Mouse (Mus musculus) limb, embryonic 15.5 days (tissue): ENCODE data around the gene Me3. TPM values are rescaled to one million over a fixed set of nuclear protein-coding genes. Genes with fewer than 3 reads are reported as not detected.

Experiments used
- ATAC-seq: fragments of 200-750 bp; cut with Nextera tagmentation; 2 replicates; pipeline ENCODE4 v1.8.0; 2017; ENCODE audit warnings: low read depth, moderate TSS enrichment; ENCODE audit not compliant: insufficient number of reproducible peaks, low FRiP score, low TSS enrichment
- H3K27ac ChIP-seq: fragments of 300-500 bp; sonication (generic); 2 replicates; pipeline ENCODE4 v1.5.1; 2015; ENCODE audit warnings: moderate library complexity, mild to moderate bottlenecking, inconsistent platforms
- H3K27me3 ChIP-seq: fragments of 300-500 bp; sonication (generic); 2 replicates; pipeline ENCODE4 v1.6.1; 2015; ENCODE audit warnings: inconsistent platforms
- H3K36me3 ChIP-seq: fragments of 300-500 bp; sonication (generic); 2 replicates; pipeline ENCODE4 v1.6.1; 2015; ENCODE audit warnings: inconsistent platforms
- H3K4me1 ChIP-seq: fragments of 300-500 bp; sonication (generic); 2 replicates; pipeline ENCODE4 v1.6.1; 2015; ENCODE audit warnings: inconsistent platforms
- H3K4me2 ChIP-seq: fragments of 300-500 bp; sonication (generic); 2 replicates; pipeline ENCODE4 v1.6.1; 2015; ENCODE audit warnings: mild to moderate bottlenecking, inconsistent platforms
- H3K4me3 ChIP-seq: fragments of 300-500 bp; sonication (generic); 2 replicates; pipeline ENCODE4 v1.5.1; 2015; ENCODE audit warnings: mild to moderate bottlenecking, inconsistent platforms
- H3K9ac ChIP-seq: fragments of 300-500 bp; sonication (generic); 2 replicates; pipeline ENCODE4 v1.6.1; 2015; ENCODE audit warnings: inconsistent platforms
- H3K9me3 ChIP-seq: fragments of 300-500 bp; sonication (generic); 2 replicates; pipeline ENCODE4 v1.6.1; 2016; ENCODE audit warnings: inconsistent platforms
- WGBS: fragments of 180-500 bp; shearing (Covaris S2); methylation state at CpG from one replicate; pipeline ENCODE4 v1.1.7; 2015; 5-methylcytosine and 5-hydroxymethylcytosine counted together
- polyA plus RNA-seq: library from polyadenylated mRNA; unstranded; fragments of >200 nt; fragmentation: Nextera tagmentation; extraction: Ambion mirVana; gene quantifications from 2 replicates; pipeline ENCODE4 v1.2.1, GENCODE M21; 2015

Me3 gene
- polyA plus RNA-seq, result 1.7 and 2.0 TPM in 2 replicates

- no peaks in the 10 kb centered on the region for H3K9me3 ChIP-seq
- peak within 1 kb of the TSS; percentile 100 for H3K4me2 ChIP-seq
- peak within 1 kb of the TSS; percentile 58 for H3K4me3 ChIP-seq
- WGBS, result 6% methylated on average over 49 of the region's 49 CpGs
- H3K9ac ChIP-seq, result peak within 1 kb of the TSS; percentile 58
- no peak within 1 kb of the TSS for H3K27ac ChIP-seq
- peaks cover 10% of the 10 kb centered on the region for H3K4me1 ChIP-seq
- ATAC-seq, result peak; percentile 19; the same call in 1 of the 2 replicates
- no peaks in the 10 kb centered on the region for H3K27me3 ChIP-seq
- no peaks in the 10 kb centered on the region for H3K36me3 ChIP-seq
Measured at GRCm38 (mm10) chr7:89632342-89633251, at the start of gene Me3. Gene Me3, plus strand, starts transcription at chr7:89632392.

- H3K36me3 ChIP-seq, result no peaks in the 10 kb centered on the region
- no peak overlapping the region for H3K4me3 ChIP-seq
- H3K27ac ChIP-seq, result no peak overlapping the region
- no peak for ATAC-seq
- 63% methylated on average over 5 of the region's 5 CpGs for WGBS
- no peaks in the 10 kb centered on the region for H3K9me3 ChIP-seq
- no peaks in the 10 kb centered on the region for H3K4me1 ChIP-seq
- H3K4me2 ChIP-seq, result no peak overlapping the region
- H3K27me3 ChIP-seq, result no peaks in the 10 kb centered on the region
- no peak overlapping the region for H3K9ac ChIP-seq
Measured at GRCm38 (mm10) chr7:89590039-89590438, 42.2 kb upstream of the Me3 start.

- WGBS, result 84% methylated on average over 3 of the region's 3 CpGs
- ATAC-seq, result no peak
- H3K27me3 ChIP-seq, result no peaks in the 10 kb centered on the region
- H3K9ac ChIP-seq, result no peak overlapping the region
- H3K36me3 ChIP-seq, result no peaks in the 10 kb centered on the region
- no peak overlapping the region for H3K4me3 ChIP-seq
- H3K9me3 ChIP-seq, result no peaks in the 10 kb centered on the region
- no peak overlapping the region for H3K4me2 ChIP-seq
- no peaks in the 10 kb centered on the region for H3K4me1 ChIP-seq
- no peak overlapping the region for H3K27ac ChIP-seq
Measured at GRCm38 (mm10) chr7:89590542-89591251, 41.5 kb upstream of the Me3 start.

- Histone ChIP-seq H3K4me1 (no peaks in the 10 kb centered on the region), H3K4me3 (no peak overlapping the region), H3K9ac (no peak overlapping the region), H3K27me3 (no peaks in the 10 kb centered on the region), H3K4me2 (no peak overlapping the region), H3K36me3 (no peaks in the 10 kb centered on the region), H3K9me3 (no peaks in the 10 kb centered on the region), H3K27ac (no peak overlapping the region)
- no peak for ATAC-seq
- WGBS, result 88% methylated on average over 2 of the region's 2 CpGs
Measured at GRCm38 (mm10) chr7:89595813-89596212, 36.4 kb upstream of the Me3 start.

GRCm38 (mm10) chr7:89605589-89606536 is 26.3 kb upstream of the Me3 start:
- no peak for ATAC-seq
- Histone ChIP-seq H3K9ac (no peak overlapping the region), H3K4me1 (no peaks in the 10 kb centered on the region), H3K27me3 (no peaks in the 10 kb centered on the region), H3K4me2 (no peak overlapping the region), H3K27ac (no peak overlapping the region), H3K36me3 (no peaks in the 10 kb centered on the region), H3K9me3 (no peaks in the 10 kb centered on the region), H3K4me3 (no peak overlapping the region)
- WGBS, result 56% methylated on average over 8 of the region's 8 CpGs

GRCm38 (mm10) chr7:89607329-89607728 is 24.9 kb upstream of the Me3 start:
- H3K9ac ChIP-seq, result no peak overlapping the region
- H3K27me3 ChIP-seq, result no peaks in the 10 kb centered on the region
- WGBS, result 90% methylated on average over 6 of the region's 6 CpGs
- H3K4me3 ChIP-seq, result no peak overlapping the region
- no peaks in the 10 kb centered on the region for H3K4me1 ChIP-seq
- H3K4me2 ChIP-seq, result no peak overlapping the region
- H3K36me3 ChIP-seq, result no peaks in the 10 kb centered on the region
- no peak overlapping the region for H3K27ac ChIP-seq
- ATAC-seq, result no peak
- H3K9me3 ChIP-seq, result no peaks in the 10 kb centered on the region

- H3K4me3 ChIP-seq, result no peak overlapping the region
- no peak overlapping the region for H3K27ac ChIP-seq
- H3K4me2 ChIP-seq, result no peak overlapping the region
- WGBS, result 72% methylated on average over 7 of the region's 7 CpGs
- H3K27me3 ChIP-seq, result no peaks in the 10 kb centered on the region
- no peak overlapping the region for H3K9ac ChIP-seq
- no peaks in the 10 kb centered on the region for H3K4me1 ChIP-seq
- H3K9me3 ChIP-seq, result no peaks in the 10 kb centered on the region
- no peaks in the 10 kb centered on the region for H3K36me3 ChIP-seq
- no peak for ATAC-seq
Measured at GRCm38 (mm10) chr7:89611236-89611635, 21.0 kb upstream of the Me3 start.

GRCm38 (mm10) chr7:89616235-89616634 is 16.0 kb upstream of the Me3 start:
- no peaks in the 10 kb centered on the region for H3K9me3 ChIP-seq
- no peaks in the 10 kb centered on the region for H3K36me3 ChIP-seq
- no peak overlapping the region for H3K9ac ChIP-seq
- no peak overlapping the region for H3K27ac ChIP-seq
- H3K4me3 ChIP-seq, result no peak overlapping the region
- no peaks in the 10 kb centered on the region for H3K4me1 ChIP-seq
- H3K4me2 ChIP-seq, result no peak overlapping the region
- WGBS, result 67% methylated on average over 6 of the region's 6 CpGs
- no peaks in the 10 kb centered on the region for H3K27me3 ChIP-seq
- ATAC-seq, result no peak

GRCm38 (mm10) chr7:89623331-89623730 is 8.9 kb upstream of the Me3 start:
- H3K4me3 ChIP-seq, result no peak overlapping the region
- H3K27ac ChIP-seq, result no peak overlapping the region
- no peaks in the 10 kb centered on the region for H3K36me3 ChIP-seq
- no peak overlapping the region for H3K4me2 ChIP-seq
- WGBS, result 75% methylated on average over 4 of the region's 4 CpGs
- no peaks in the 10 kb centered on the region for H3K27me3 ChIP-seq
- no peaks in the 10 kb centered on the region for H3K9me3 ChIP-seq
- H3K9ac ChIP-seq, result no peak overlapping the region
- no peak for ATAC-seq
- no peaks in the 10 kb centered on the region for H3K4me1 ChIP-seq

- H3K9me3 ChIP-seq, result no peaks in the 10 kb centered on the region
- no peak overlapping the region for H3K4me2 ChIP-seq
- H3K4me3 ChIP-seq, result no peak overlapping the region
- H3K9ac ChIP-seq, result no peak overlapping the region
- H3K27ac ChIP-seq, result no peak overlapping the region
- H3K27me3 ChIP-seq, result no peaks in the 10 kb centered on the region
- no peak for ATAC-seq
- peaks cover 2% of the 10 kb centered on the region for H3K4me1 ChIP-seq
- no peaks in the 10 kb centered on the region for H3K36me3 ChIP-seq
Measured at GRCm38 (mm10) chr7:89627393-89627792, 4.8 kb upstream of the Me3 start.

GRCm38 (mm10) chr7:89628006-89628405 is 4.2 kb upstream of the Me3 start:
- Histone ChIP-seq H3K4me3 (no peak overlapping the region), H3K4me2 (no peak overlapping the region), H3K36me3 (no peaks in the 10 kb centered on the region), H3K9me3 (no peaks in the 10 kb centered on the region), H3K4me1 (peaks cover 8% of the 10 kb centered on the region), H3K27ac (no peak overlapping the region), H3K27me3 (no peaks in the 10 kb centered on the region), H3K9ac (no peak overlapping the region)
- 40% methylated on average over 2 of the region's 2 CpGs for WGBS
- no peak for ATAC-seq
